Mouse (Mus musculus) layer of hippocampus, postnatal 14 days (tissue): ENCODE results near the gene Hdhd5. TPM values are rescaled to one million over a fixed set of nuclear protein-coding genes. Genes with fewer than 3 reads are reported as not detected.

Experiments
- total RNA-seq, 2 experiments: library from RNA; stranded (reverse); gene quantifications; 2 replicates each; pipeline ENCODE4 v1.2.3; 2021

Gene Hdhd5
- total RNA-seq, 2 experiments from 2014 or later, result 34.2 to 38.1 TPM

Other genes with a start within 250 kb of the Hdhd5 start
- gene D330020A13Rik, start 237.0 kb downstream of the Hdhd5 start, total RNA-seq, result not detected
- under 1 TPM; 0.81 to 0.88 TPM for gene B4galnt3, start 236.8 kb downstream of the Hdhd5 start, total RNA-seq
- gene Kdm5a, start 167.2 kb downstream of the Hdhd5 start, total RNA-seq, result 10 to 100 TPM; 34.9 to 40.2 TPM
- gene Ccdc77, start 166.9 kb downstream of the Hdhd5 start, total RNA-seq, result 1 to 10 TPM; 6.1 to 9.2 TPM
- gene Il17ra, start 68.1 kb downstream of the Hdhd5 start, total RNA-seq, result 1 to 10 TPM; 5.0 to 6.6 TPM
- gene Tmem121b, start 37.5 kb downstream of the Hdhd5 start, total RNA-seq, result 10 to 100 TPM; 41.3 to 42.2 TPM
- 10 to 100 TPM in 1 of 2 experiments, 1 to 10 TPM in 1; 8.9 to 12.5 TPM for gene Cecr2, start 135.1 kb upstream of the Hdhd5 start, total RNA-seq
- 10 to 100 TPM; 50.4 to 51.5 TPM for gene Slc25a18, start 242.3 kb upstream of the Hdhd5 start, total RNA-seq